Mouse (Mus musculus) left cerebral cortex, adult 18-20 months (tissue): ENCODE data around the gene Saxo1. TPM values are rescaled to one million over a fixed set of nuclear protein-coding genes. Genes with fewer than 3 reads are reported as not detected.

ENCODE experiments used
- DNase-seq, 2 experiments: peaks; one replicate each; pipeline ENCODE4 v3.0.0; 2021 to 2022; ENCODE audit warnings: low spot score in 2 of 2, mixed read lengths in 1 of 2
- total RNA-seq, 2 experiments: library from RNA; stranded (reverse); gene quantifications; 2 replicates each; pipeline ENCODE4 v1.2.3; 2021

Saxo1 gene
- total RNA-seq, 2 experiments from 2014 or later, result not detected

GRCm38 (mm10) chr4:86425581-86425980 is 132.5 kb downstream of the Saxo1 start:
- no peak for DNase-seq

GRCm38 (mm10) chr4:86422586-86422985 is 135.5 kb downstream of the Saxo1 start:
- no peak for DNase-seq

DNA sequence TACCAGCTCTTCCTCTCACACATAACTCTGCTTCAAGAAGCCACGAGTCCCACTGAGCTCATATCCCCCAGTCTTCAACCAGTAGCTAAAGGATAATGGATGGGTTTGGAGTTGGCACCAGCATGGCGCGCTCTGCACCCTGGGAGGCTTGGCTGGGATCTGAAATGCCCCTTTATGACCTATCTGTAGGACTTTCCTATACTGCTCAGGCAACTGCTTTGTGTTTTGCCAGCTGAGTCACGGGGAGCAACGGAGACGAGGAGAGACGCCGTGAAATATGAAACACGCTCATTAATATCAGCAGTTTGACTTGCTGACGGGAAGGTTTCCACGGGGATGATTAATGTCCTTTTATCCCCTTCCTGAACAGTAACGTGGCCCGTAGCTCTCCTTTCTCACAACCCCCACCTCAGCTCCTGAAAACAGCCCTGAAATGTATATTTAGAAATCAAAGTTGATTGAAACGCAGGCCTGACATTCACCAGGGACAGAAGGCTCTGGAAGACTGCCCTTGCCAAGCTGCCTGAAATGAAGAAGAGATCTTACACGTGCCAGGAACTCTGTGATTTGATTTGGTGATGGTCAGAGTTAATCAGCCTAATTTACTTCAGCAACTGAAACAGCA is 141.6 kb downstream of the Saxo1 start:
- no peak for DNase-seq

DNA sequence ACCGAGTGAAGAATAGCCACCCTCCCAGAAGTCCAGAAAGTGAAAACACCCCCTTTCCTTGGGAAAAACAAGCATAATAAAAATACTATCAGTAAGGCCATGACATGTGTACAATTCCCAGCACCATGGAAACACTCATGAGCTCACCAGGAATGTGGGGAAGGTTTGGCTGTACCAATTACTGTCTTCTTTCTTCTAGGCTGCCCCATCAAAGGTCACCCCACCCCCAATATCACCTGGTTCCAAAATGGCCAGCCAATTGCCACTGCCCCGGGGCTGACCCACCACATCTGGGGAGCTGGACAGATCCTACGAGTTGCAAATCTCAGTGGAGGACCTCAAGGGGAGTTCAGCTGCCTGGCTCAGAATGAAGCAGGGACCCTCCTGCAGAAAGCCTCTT is 144.7 kb downstream of the Saxo1 start:
- no peak for DNase-seq

GRCm38 (mm10) chr4:86410946-86411345 is 147.2 kb downstream of the Saxo1 start:
- no peak for DNase-seq

DNA sequence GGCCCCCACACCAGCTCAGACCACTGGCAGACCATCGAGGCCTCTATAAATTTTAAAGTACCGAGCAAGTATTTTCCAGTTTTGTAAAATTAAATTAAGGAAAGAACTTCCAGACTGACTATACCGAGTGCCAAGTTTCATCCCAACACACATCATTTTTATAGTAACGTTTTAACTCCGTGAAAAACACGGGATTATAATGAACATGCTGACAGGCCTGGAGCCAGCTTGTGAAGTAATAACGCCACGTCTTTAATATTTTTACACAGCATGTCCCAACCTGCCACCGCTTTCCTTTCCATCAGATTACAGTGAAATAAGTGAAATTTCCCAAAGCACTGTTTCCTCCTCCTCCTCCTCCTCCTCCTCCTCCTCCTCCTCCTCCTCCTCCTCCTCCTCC is 149.7 kb downstream of the Saxo1 start:
- no peak for DNase-seq

- DNase-seq, result no peak
Observed at GRCm38 (mm10) chr4:86407200-86407527, 151.0 kb downstream of the Saxo1 start.

- no peak for DNase-seq
Observed at GRCm38 (mm10) chr4:86406501-86407199, 151.5 kb downstream of the Saxo1 start.

DNA sequence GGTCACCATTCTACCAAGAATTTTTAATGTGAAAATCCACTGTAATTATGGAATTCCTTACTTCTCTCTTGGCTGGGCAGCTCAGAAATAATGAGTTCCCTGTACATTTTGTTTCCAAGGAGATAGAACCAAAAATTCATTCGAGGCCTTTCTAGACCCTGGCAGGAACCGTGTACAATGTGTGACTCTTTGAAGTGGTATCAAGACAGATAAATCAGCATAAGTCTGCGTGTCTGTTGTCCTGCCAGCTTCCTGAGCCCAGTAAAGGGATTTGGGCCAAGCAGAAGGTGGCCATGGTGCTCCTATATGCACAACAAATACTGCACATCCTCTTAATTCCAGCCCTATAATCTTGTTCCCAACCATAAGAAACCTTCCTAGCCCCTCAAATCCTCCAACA is 157.0 kb downstream of the Saxo1 start:
- no peak for DNase-seq

GRCm38 (mm10) chr4:86397470-86397869 is 160.7 kb downstream of the Saxo1 start:
- DNase-seq, result no peak

- no peak for DNase-seq
Observed at GRCm38 (mm10) chr4:86396672-86397288, 161.3 kb downstream of the Saxo1 start.

DNA sequence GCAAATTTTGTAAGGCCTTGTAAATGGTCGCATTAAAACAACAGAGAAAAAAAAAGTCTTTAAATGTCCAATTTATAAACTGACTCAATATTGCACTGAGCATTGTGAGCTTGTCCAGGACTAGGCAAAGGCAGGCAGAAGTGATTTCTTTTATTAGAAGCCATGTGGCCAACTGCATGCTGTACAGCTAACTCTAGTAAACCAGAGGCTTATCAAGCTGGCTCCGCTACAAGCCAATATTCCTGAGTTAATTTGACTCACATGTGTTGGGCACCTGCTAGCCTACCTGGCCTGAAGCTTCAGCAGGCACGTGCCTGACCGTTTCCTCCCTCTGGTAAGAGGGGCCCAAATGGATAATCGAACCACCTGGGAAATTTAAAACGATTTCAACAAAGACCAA is 162.5 kb downstream of the Saxo1 start:
- DNase-seq, result no peak

Other genes with a start within 250 kb of the Saxo1 start
- gene Rraga, start 17.3 kb upstream of the Saxo1 start, total RNA-seq, result 100 to 1,000 TPM; 138 to 146 TPM
- 10 to 100 TPM in 1 of 2 experiments, 1 to 10 TPM in 1; 6.8 to 10.9 TPM for gene Haus6, start 53.7 kb upstream of the Saxo1 start, total RNA-seq
- 10 to 100 TPM in 1 of 2 experiments, 1 to 10 TPM in 1; 9.4 to 12.4 TPM for gene Plin2, start 111.7 kb upstream of the Saxo1 start, total RNA-seq
- 10 to 100 TPM; 10.2 to 11.6 TPM for gene Dennd4c, start 190.2 kb upstream of the Saxo1 start, total RNA-seq